Mouse (Mus musculus): ENCODE data around the gene Olfr525.

GRCm38 (mm10) chr7:140361571-140361970 lies 40.9 kb downstream of the Olfr525 start, which contains the start of gene Olfr60:
- TF ChIP-seq CTCF (IDR thresholded peaks at IDR 0.05; ENCODE audit: low read depth) (no peak), EP300 (IDR thresholded peaks at IDR 0.05; ENCODE audit: low read depth) (no peak)

All from liver, embryonic 14.5 days (tissue).